Mouse (Mus musculus) CH12F3 (cell line): ENCODE data around the gene Gpr19.

Experiments used
- in situ Hi-C: fragments of 300-500 bp; cut with MboI; formaldehyde crosslinking; loops from 2 replicates; pipeline ENCODE4 v1.14.3; 2020; ENCODE audit warnings: low sequenced_read_pairs

Gpr19 gene

DNA sequence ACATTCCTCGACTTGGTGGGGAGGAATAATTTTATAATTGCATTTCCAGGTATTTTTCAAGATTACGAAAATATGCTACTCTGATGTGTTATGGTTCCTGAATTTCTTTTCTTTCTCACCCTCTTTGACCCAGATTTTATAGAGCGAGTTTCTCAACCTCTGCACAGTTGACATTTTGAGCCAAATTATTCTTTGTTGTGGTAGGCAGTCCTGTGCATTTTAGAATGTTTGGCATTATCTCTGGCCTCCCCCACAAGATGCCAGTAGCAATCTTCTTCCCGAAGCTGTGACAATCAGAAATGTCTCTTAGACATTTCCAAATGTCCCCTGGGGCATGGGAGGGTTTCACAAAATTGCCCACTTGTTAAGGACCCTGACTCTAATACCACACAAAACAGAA, 25.3 kb upstream of the Gpr19 start:
- in situ Hi-C loops: no loop called here

DNA sequence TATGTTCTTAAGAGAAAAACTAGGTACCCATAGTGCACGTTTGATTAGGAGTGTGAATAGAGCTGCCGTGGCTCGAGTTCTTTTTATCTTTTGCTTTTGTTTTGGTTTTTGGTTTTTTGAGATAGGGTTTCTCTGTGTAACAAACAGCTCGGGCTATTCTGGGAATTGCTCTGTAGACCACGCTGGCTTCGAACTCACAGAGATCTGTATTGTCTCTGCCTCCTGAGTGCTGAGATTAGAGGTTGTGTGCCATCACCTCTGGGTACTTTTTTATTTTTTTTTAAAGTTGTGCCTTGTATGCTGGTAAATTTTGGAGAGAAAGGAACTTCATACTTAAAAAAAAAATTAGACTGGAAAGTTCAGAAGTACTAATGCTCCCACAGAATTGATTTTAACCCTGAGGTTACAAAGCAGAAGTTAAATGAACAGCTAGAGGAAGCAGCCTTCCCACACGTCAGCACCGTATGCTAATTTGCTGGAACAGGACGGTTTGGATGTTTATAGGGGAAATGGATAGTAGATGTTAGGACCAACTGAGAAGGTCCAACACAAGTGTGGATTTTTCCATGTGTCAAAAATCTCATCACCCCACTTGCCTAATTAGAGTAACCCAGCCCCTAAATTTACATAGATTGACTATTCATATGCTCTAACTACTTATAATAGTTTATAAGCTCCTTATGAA, 24.3 kb upstream of the Gpr19 start:
- in situ Hi-C loops: no loop called here

DNA sequence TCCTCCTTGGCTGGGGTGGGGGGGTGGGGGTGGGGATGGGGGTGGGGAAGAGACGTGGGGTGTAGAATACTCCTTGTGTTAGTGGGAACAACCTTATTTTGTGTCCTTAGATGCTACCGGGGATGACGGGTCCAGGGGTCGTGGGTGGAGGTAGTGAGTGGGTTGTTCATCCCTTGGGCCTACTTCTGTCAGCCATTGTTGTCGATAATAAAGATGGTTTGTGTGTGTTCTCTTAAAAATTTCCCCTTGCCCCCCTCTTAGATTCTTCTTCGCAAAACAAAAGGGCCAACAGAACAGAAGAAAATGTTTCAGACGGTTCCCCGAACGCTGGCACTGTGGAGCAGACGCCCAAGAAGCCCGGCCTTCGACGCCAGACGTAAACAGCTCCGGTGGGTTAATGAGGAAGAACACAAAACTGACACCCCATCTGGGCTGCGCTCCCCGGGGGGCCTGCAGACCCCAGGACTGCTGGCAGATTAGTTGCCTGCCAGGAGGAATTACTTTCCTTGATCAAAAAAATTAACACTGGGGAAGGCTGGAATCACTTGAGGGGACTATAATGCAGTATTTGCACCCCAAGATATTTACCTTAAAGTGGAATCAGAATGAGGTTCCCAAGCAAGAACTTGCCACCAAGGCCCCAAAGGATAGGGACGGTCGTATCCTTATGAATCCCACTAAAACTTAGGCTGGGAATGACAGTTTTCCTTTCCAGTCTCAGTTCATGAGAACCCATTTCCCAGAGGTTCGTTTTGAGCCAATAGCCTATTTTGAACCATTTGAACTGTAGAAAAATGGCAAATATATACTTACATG, 23.5 kb upstream of the Gpr19 start:
- in situ Hi-C loops: no loop called here

DNA sequence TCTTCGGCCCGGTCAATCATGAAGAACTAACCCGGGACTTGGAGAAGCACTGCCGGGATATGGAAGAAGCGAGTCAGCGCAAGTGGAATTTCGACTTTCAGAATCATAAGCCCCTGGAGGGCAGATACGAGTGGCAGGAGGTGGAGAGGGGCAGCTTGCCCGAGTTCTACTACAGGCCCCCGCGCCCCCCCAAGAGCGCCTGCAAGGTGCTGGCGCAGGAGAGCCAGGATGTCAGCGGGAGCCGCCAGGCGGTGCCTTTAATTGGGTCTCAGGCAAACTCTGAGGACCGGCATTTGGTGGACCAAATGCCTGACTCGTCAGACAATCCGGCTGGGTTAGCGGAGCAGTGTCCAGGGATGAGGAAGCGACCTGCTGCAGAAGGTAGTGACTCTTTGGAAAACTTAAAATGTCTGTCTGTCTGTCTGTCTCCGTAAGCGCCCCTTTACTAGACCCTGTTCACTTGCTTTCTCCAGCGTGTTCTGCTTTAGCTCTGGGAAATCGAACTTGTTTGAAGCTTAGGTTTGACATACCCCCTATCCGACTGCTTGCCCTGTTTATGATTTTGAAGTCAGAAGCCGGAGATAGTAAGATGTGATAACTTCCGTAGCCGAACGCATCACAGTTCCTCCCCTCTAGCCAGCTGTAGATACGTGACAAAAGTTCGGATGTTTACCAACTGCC, 22.8 kb upstream of the Gpr19 start:
- in situ Hi-C loops: no loop called here

DNA sequence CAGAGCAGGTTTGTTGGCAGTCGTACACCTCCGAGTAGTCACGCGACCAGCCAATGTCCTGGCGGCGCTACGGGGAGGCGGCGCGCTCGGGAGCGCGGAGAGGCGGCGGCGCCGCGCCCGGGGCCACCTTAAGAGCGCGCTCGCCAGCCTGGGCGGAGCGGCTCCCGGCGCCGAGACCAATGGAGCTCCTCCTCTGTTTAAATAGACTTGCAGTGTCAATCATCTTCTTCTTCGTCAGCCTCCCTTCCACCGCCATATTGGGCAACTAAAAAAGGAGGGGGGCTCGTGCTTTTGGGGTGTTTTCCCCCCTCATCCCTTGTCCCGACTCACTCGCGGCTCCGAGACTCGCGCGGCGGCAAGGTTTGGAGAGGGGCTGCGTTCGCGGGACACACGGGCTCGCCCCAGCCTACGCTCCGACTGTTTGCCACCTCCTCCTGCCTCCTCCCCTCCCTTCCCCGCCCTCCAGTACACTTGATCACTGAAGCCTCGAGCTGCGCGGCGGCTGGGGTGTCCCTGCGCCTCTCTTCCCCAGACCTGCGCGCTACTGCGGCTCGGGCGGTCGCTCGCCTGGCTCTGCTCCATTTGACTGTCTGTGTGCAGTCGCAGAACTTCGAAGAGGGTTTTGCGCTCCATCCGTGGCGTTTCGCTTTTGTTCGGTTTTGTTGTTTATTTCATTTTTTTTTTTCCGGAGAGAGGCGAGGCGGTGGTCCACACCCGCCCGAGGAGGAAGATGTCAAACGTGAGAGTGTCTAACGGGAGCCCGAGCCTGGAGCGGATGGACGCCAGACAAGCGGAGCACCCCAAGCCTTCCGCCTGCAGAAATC, 22.0 kb upstream of the Gpr19 start, which contains the start of gene Cdkn1b:
TSS of gene Cdkn1b (plus strand) at position 212 of the 824 bp plus-strand sequence.
- in situ Hi-C loops: no loop called here

DNA sequence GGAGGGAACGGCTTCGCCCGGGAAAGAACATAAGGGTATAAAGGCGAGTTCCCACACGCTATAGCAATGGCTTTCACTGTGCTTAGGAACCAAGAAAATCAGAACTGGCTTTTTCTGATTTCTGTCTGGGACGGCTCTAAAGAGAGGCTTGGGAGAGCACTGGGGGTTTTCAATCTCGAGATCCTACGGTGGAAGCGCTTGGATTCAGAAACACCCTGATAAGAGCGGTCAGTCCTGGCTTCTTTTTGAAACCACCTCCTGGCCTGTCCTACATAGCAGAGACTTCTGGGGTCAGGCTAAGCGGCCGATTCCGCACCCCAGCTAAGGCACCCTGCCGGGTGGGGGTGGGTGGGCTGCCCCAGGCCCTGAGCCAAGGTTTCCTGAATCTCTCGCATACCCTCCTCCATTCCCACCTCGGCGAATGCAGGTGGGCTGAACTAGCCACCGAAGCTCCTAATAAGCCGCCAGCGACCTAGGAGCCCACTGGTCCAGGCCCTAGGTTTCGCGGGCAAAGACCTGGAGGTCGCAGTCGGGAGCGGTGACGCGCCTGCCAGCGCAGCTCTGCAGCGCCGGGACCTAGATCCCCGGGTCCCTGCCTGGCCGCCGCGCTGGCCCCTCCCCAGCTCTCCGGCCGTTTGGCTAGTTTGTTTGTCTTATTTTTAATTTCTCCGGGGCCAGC, 21.3 kb upstream of the Gpr19 start:
- in situ Hi-C loops: no loop called here

DNA sequence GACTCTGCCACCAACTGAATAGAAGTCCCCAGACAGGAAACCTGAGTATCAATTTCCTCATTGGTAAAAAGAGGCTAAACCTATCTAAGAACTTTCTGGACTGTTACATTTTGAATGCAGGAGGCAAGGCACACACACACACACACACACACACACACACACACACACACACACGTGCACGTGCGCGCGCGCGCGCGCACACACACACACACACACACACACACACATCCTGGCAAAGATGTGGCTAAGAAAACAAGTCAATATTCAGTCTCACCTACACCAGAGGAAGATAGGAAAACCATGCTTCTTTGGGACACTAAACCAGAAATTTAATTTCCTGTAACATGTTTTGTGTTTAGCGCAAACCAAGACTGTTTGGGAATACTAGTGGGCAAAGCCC, 20.4 kb upstream of the Gpr19 start:
- in situ Hi-C loops: no loop called here

DNA sequence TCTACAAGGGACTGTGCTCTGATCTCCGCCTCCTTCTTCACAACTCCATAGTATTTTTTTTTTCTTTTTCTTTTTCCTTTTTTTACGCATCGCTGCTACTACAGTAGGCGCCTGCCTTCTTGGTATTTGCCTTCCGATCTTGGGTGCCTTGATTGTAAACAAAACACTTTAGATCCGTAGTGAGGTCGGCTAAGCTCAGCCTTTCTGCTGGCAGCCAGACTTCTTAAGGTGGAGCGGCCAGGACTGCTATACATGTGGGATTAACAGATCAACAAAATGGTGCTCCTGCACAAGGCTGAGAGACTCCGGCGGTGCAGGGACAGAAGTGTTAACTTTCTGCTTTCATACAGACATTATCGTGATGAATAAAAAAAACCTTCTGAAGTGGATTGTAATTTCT, 18.7 kb upstream of the Gpr19 start:
- in situ Hi-C loops: no loop called here

DNA sequence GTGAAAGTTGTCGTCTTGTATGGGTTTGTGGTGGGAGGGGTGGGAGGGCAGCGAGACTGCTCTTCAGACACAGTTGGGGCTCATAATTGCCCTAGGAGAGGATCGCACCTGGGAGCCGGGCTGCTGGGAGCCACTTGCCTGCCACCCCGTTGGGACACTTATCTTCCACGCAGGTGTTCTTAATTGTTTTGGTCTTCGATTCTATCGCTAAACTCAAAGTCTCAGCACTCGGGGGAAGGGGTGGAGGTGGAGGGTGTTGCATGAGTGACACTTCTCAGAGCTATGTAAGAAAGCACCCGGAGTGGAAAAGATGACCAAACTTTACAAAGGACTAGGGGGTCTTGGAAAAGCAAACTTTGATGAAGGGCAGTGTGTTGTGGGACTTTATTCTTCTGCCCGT, 18.3 kb upstream of the Gpr19 start:
- in situ Hi-C loops: no loop called here

DNA sequence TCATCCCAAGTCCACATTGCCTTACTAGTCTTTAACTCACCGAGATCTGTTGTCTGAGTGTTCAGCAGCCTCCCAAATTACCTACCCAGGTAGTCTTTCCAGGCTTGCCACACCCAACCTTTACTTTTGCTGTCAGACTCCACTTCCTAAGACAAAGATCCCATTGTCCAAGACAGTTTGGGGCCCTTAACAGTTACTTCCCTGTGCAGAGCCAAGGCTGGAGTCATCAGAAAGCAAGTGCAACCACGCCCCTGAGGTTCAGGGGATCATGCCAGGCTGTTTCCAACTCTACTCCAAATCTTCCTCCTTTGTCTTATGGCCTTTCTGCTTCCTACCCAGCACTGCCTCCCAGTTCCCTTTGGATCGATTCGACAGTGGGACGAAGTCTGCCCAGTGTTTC, 16.1 kb upstream of the Gpr19 start:
- in situ Hi-C loops: no loop called here

DNA sequence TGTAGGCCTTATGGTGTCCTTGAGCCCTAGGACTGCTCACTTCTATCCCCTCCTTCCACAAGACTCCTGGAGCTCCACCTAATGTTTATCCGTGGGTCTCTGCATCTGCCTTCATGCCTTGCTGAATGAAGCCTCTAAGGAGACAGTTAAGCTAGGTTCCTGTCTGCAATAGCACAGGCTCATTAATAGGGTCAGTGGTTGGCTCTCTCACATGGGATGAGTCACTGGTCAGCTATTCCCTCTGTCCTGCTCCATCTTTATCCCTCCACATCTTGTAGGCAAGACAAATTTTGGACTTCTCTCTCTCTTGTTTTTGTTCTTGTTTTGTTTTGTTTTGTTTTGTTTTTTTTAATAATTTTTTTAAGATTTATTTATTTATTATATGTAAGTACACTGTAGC, 7.4 kb upstream of the Gpr19 start:
- in situ Hi-C loops: no loop called here

DNA sequence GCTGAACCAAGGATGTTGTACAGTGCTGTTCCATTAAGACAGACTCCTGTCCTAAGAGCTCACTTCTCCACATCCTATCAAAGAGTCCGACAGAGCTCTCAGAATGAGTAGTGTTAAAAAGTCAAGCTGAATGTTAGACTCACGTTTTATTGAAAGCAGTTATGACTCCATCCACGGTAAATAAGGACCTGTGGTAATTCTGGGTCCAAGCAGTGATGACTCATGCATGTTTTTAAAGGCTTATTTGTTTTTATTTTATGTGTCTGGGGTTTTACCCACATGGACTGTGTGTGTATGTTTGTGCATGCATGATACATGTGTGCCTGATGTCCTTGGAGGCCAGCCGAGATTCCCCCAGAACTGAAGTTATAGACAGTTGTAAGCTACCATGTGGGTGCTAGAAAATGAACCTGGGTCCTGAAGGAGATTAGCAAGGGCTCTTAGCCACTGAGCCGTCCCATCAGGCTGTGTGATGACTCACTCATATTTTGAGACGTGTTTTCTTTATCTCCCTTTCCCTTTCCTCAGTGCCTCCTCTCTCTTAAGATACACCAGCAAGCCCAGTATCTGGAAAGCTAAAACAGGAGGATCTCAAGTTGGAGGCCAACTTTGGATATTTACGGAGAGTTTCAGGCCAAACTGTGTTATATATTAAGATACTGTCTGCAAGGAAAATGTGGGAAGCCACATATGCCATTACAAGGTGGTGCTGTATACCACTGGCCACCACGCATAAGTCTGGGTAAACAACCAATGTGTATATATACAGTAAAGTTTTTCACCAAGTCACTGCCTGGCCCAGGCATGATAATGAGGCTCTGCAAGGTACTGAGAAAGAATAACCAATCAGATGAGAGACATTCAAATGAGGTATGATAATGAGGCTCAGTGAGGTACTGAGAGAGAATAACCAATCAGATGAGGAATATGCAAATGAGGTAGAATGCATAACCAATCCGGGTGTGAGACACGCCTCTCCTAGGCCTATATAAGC, 5.8 kb upstream of the Gpr19 start:
- in situ Hi-C loops: no loop called here

DNA sequence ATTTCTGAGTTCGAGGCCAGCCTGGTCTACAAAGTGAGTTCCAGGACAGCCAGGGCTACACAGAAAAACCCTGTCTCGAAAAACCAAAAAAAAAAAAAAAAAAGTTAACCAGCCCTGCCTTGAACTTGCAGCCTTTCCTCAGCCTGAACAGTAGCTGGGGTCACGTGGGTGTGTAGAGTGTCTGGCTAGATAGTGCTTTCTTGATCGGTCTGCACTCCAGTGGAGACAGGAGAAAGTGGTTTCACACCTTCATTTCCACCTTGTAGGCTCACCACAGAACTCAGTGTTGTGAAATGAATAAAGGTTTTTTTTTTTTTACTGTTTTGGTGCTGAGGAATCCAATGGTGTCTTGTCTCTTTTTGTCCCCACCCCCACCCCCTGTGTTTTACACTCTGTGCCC, 5.0 kb upstream of the Gpr19 start:
- in situ Hi-C loops: no loop called here

DNA sequence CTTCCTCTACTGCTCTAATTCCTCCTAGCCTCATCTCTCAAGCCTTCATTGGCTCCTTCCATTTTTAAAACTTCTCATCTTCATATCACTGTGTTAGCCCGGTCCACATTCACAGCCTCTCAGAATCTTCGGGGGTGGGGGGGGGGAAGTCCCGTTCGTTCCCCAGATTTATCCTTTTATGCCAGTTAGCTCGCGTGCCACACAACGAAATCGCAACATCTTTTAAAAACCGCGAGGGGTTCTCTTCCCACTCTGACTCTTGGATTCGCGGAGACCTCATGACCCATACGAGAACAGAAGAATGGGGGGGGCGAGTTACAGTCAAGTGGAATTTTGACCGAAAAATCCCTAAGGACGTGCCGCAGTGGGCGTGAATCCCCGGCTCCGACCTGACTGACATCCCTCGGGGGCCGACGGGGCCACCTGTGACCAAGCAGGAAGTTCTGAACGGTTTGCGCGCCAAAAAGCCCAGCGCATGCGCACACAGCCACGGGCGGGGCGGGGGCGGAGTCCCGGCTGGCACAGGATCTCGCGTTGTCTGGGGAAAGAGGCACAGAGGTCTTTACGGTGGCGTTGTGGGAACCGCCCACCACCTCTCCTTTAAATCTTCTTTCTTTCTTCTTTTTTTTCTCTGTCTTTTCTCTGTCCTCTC, 809 bp downstream of the Gpr19 start:
- in situ Hi-C loops: no loop called here

DNA sequence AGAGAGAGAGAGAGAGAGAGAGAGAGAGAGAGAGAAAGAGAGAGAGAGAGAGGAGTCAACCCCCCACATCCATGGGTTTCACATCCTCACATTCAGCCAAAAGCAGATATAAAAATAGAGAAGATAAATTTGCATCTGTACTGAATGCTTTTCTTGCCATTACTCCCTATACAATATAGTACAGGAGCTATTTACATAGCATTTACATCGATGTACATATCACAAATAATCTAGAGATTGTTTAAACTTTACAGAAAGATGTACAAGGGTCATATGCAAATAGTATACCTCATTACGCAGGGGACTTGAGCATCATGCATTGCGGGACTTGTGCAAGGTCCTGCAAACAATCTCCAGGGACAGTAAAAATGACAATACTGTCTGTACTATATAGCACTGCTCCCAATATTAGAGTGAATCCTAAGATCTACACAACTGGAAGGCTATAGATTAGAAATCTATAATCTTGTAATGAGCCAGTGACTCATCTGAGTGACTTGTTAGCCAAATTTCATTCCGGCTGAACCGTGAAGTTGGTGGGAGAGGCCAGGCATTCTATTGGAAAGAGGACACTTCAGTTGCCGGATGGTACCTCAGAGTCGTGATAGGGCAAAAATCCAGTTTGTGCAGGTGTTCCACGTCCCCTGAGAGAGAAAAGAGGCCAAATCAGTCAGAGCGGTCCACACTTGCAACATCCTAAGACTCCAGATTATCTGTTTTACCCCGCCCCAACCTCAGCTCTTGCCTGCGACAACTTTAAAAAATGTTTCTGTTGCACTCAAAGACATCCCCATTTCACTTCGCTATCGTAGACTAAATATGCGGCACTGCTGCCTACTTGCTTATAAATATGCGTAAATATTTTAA, 1.6 kb downstream of the Gpr19 start:
- in situ Hi-C loops: no loop called here

DNA sequence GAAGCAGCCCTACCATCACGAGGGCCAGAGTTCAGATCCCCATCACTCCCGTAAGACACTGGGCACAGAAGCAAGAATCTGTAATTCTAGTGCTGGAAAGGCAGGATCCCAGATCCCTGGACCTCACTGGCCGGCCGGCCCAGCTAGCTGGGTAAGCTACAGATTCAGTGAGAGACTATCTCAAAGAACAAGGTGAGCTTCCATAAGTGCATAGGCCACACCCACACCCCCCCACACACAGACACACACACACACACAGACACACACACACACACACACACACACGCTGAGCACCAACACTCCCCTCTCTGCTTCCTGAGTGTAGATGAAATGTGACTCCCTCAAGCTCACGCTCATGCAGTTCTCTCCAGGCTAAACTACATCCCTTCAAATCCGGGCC, 7.9 kb downstream of the Gpr19 start:
- in situ Hi-C loops: no loop called here

DNA sequence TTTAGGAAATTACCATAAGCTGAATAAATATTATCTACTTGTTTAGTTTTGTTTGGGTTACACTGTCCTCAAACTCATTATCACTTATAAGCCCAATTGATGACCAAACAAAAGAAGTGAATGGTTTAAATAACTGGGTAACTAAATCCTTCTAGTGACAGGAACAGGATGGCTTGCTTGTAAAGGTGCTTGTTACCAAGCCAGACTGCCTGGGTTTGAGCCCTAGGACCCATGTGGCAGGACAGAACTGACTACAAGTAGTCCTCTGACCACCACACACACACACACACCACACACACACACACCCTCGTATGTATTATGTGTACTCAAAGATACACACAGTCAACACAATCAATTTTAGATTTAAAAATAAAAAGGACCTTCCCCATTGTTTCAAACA, 8.6 kb downstream of the Gpr19 start:
- in situ Hi-C loops: no loop called here

DNA sequence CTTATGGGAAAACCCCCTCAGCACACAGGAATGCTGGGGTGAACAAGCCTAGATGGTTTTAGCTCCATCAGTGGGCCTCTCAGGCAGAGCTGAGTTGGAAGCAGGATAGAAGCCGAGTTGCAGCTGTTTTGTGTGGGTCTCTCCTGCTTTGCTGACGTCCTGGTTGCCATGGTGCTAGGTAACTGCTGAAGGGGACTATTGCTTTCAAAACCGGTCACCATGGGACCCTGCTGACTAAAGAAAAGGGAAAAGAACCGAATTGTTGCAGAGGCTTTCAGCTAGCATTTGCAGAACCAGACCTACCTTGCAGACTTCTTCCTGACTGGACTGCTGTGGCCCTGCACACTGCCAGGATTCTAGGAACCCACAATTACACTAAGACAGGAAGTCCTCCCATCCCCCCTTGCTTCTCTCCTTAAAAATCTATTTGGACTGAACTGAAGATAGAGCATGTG, 9.8 kb downstream of the Gpr19 start:
- in situ Hi-C loops: no loop called here
